Mouse (Mus musculus) CH12.LX (cell line): Measurements from ENCODE around the gene Usb1. TPM values are rescaled to one million over a fixed set of nuclear protein-coding genes. Genes with fewer than 3 reads are reported as not detected.

ENCODE experiments used
- DNase-seq: peaks from one replicate; pipeline ENCODE4 v3.0.0-alpha.2; 2013; ENCODE audit errors: extremely low read depth
- H3K27ac ChIP-seq: 2 replicates; pipeline ENCODE4 v1.5.1; 2012; ENCODE audit warnings: low read depth, mild to moderate bottlenecking, control low read depth, moderate library complexity; ENCODE audit not compliant: insufficient read depth
- H3K27me3 ChIP-seq: replicated peaks from 2 replicates; pipeline ENCODE3; 2012; ENCODE audit warnings: inconsistent platforms
- H3K36me3 ChIP-seq, 2 experiments: replicated peaks in 1 of 2; 2 replicates each; pipeline versions ENCODE3 to v1.6.1; 2012; ENCODE audit warnings: inconsistent platforms in 1 of 2, low read length in 1 of 2, mild to moderate bottlenecking in 1 of 2, mixed read lengths in 1 of 2, moderate library complexity in 1 of 2; ENCODE audit not compliant: control insufficient read depth in 1 of 2, insufficient read depth in 1 of 2
- H3K4me1 ChIP-seq, 2 experiments: 2 replicates each; pipeline ENCODE4 v1.6.1; 2012; ENCODE audit warnings: inconsistent platforms in 1 of 2, moderate library complexity in 1 of 2; ENCODE audit not compliant: insufficient read depth in 2 of 2, control insufficient read depth in 1 of 2
- H3K4me2 ChIP-seq: 2 replicates; pipeline ENCODE4 v1.6.1; 2012; ENCODE audit warnings: low read depth, mild to moderate bottlenecking, control low read depth; ENCODE audit not compliant: poor library complexity, insufficient read depth, severe bottlenecking
- H3K4me3 ChIP-seq, 3 experiments: fragments of 150-350 bp in 1 of 3; sonication (generic) in 1 of 3; replicated peaks in 1 of 3; 2 replicates each; pipeline versions ENCODE3 to v1.5.1; 2011 to 2012; ENCODE audit warnings: low read depth in 2 of 3, low read length in 2 of 3, mild to moderate bottlenecking in 2 of 3, moderate library complexity in 2 of 3, control low read depth in 1 of 3, improper control_type of control experiment in 1 of 3, inconsistent platforms in 1 of 3, mixed read lengths in 1 of 3; ENCODE audit not compliant: poor library complexity in 1 of 3
- H3K79me2 ChIP-seq: replicated peaks from 2 replicates; pipeline ENCODE4 v1.6.1; 2012; ENCODE audit warnings: mild to moderate bottlenecking, moderate library complexity; ENCODE audit not compliant: control insufficient read depth, poor library complexity, insufficient read depth, severe bottlenecking; ENCODE audit errors: extremely low read depth
- H3K9ac ChIP-seq: 2 replicates; pipeline ENCODE4 v1.6.1; 2012; ENCODE audit warnings: low read depth, mild to moderate bottlenecking, control low read depth, moderate library complexity; ENCODE audit not compliant: insufficient read depth
- H3K9me3 ChIP-seq: replicated peaks from 2 replicates; pipeline ENCODE3; 2012; ENCODE audit warnings: low read length, inconsistent platforms, mixed read lengths
- BHLHE40 ChIP-seq: IDR thresholded peaks from 2 replicates; pipeline ENCODE4 v1.6.1; 2011; ENCODE audit warnings: mild to moderate bottlenecking, low read depth, low read length, improper control_type of control experiment
- CTCF ChIP-seq, 2 experiments: IDR thresholded peaks in 1 of 2; conservative IDR thresholded peaks in 1 of 2; 2 replicates each; pipeline ENCODE4 v1.5.1; 2011 to 2012; ENCODE audit warnings: low read depth in 2 of 2, low read length in 2 of 2, improper control_type of control experiment in 1 of 2, inconsistent platforms in 1 of 2, mild to moderate bottlenecking in 1 of 2, moderate library complexity in 1 of 2
- E2F4 ChIP-seq: IDR thresholded peaks from 2 replicates; pipeline ENCODE4 v1.6.1; 2011; ENCODE audit warnings: low read depth, low read length, improper control_type of control experiment; ENCODE audit not compliant: insufficient replicate concordance
- ELF1 ChIP-seq: IDR thresholded peaks from 2 replicates; pipeline ENCODE4 v1.6.1; 2014; ENCODE audit warnings: low read depth, mild to moderate bottlenecking, inconsistent platforms, low read length, improper control_type of control experiment
- ETS1 ChIP-seq: conservative IDR thresholded peaks from 2 replicates; pipeline ENCODE4 v1.6.1; 2012; ENCODE audit warnings: low read depth, mild to moderate bottlenecking, inconsistent platforms, low read length, improper control_type of control experiment, moderate library complexity
- HCFC1 ChIP-seq: IDR thresholded peaks from 2 replicates; pipeline ENCODE4 v1.6.1; 2012; ENCODE audit warnings: low read depth, mild to moderate bottlenecking, inconsistent platforms, low read length, improper control_type of control experiment
- JUND ChIP-seq: conservative IDR thresholded peaks from 2 replicates; pipeline ENCODE4 v1.6.1; 2011; ENCODE audit warnings: low read depth, low read length, improper control_type of control experiment
- MAZ ChIP-seq: IDR thresholded peaks from 2 replicates; pipeline ENCODE4 v1.6.1; 2012; ENCODE audit warnings: low read depth, mild to moderate bottlenecking, inconsistent platforms, low read length, improper control_type of control experiment, moderate library complexity
- MEF2A ChIP-seq: IDR thresholded peaks from 2 replicates; pipeline ENCODE4 v1.6.1; 2014; ENCODE audit warnings: low read depth, mild to moderate bottlenecking, inconsistent platforms, low read length, improper control_type of control experiment, borderline replicate concordance
- MXI1 ChIP-seq: IDR thresholded peaks from 2 replicates; pipeline ENCODE4 v1.6.1; 2011; ENCODE audit warnings: mild to moderate bottlenecking, low read depth, low read length, improper control_type of control experiment
- NELFE ChIP-seq: IDR thresholded peaks from 2 replicates; pipeline ENCODE4 v1.6.1; 2011; ENCODE audit warnings: low read depth, low read length, improper control_type of control experiment
- PAX5 ChIP-seq: IDR thresholded peaks from 2 replicates; pipeline ENCODE4 v1.6.1; 2012; ENCODE audit warnings: low read length, inconsistent platforms, mixed read lengths
- RAD21 ChIP-seq: IDR thresholded peaks from 2 replicates; pipeline ENCODE4 v1.6.1; 2011; ENCODE audit warnings: low read depth, mild to moderate bottlenecking, low read length, improper control_type of control experiment, moderate library complexity
- SIN3A ChIP-seq: IDR thresholded peaks from 2 replicates; pipeline ENCODE4 v1.6.1; 2012; ENCODE audit warnings: low read length, improper control_type of control experiment, inconsistent platforms
- TCF12 ChIP-seq: IDR thresholded peaks from 2 replicates; pipeline ENCODE4 v1.6.1; 2014; ENCODE audit warnings: low read depth, mild to moderate bottlenecking, inconsistent platforms, low read length, improper control_type of control experiment
- USF1 ChIP-seq: IDR thresholded peaks from 2 replicates; pipeline ENCODE4 v1.6.1; 2014; ENCODE audit warnings: low read depth, mild to moderate bottlenecking, inconsistent platforms, low read length, improper control_type of control experiment
- USF2 ChIP-seq: conservative IDR thresholded peaks from 2 replicates; pipeline ENCODE4 v1.6.1; 2011; ENCODE audit warnings: low read depth, low read length, improper control_type of control experiment
- ZC3H11A ChIP-seq: IDR thresholded peaks from 2 replicates; pipeline ENCODE4 v1.6.1; 2012; ENCODE audit warnings: low read depth, mild to moderate bottlenecking, inconsistent platforms, low read length, improper control_type of control experiment
- ZMIZ1 ChIP-seq: IDR thresholded peaks from 2 replicates; pipeline ENCODE4 v1.6.1; 2012; ENCODE audit warnings: low read depth, mild to moderate bottlenecking, inconsistent platforms, low read length, improper control_type of control experiment
- ZNF384 ChIP-seq: IDR thresholded peaks from 2 replicates; pipeline ENCODE4 v1.6.1; 2012; ENCODE audit warnings: low read depth, low read length, improper control_type of control experiment, inconsistent platforms
- dilution Hi-C: fragments of 300-500 bp; cut with MboI; formaldehyde crosslinking; loops from 2 replicates; pipeline ENCODE4 v1.14.3; 2020; ENCODE audit warnings: low sequenced_read_pairs; ENCODE audit not compliant: extremely low pct_unique_long_range_greater_than_20kb, extremely low pct_ligation_motif_present
- in situ Hi-C: fragments of 300-500 bp; cut with MboI; formaldehyde crosslinking; loops from 3 replicates; pipeline ENCODE4 v1.14.3; 2019; ENCODE audit warnings: low sequenced_read_pairs, low pct_ligation_motif_present, low pct_unique_long_range_greater_than_20kb, mixed read lengths
- polyA plus RNA-seq: library from polyadenylated mRNA; unstranded; fragments of >175 nt; gene quantifications from 2 replicates; pipeline ENCODE4 v1.2.1, GENCODE M21; 2012; ENCODE audit warnings: low read depth; ENCODE audit not compliant: insufficient read length
- total RNA-seq, 2 experiments: library from RNA; depleted of rRNA; stranded (reverse); fragments of 300-350 nt in 1 of 2; fragments of >200 nt in 1 of 2; gene quantifications; 2 replicates each; pipeline ENCODE4 v1.2.3; 2012 to 2014

Usb1 gene
- total and polyA plus RNA-seq, 3 experiments = 15.2 to 25.0 (median 16.4) TPM

- TF ChIP-seq USF1 (no peak), ZNF384 (no peak), MEF2A (no peak), ZMIZ1 (no peak), HCFC1 (no peak), ZC3H11A (no peak), BHLHE40 (no peak), MXI1 (no peak), MAZ (no peak), NELFE (no peak), PAX5 (no peak), JUND (no peak)
- H3K4me2 ChIP-seq = no peak within 1 kb of the TSS
- no peaks in the 10 kb centered on the region for H3K9me3 ChIP-seq
- dilution Hi-C loops (no loop called here), in situ Hi-C loops (no loop called here)
- peaks cover 38% of the 10 kb centered on the region for H3K27me3 ChIP-seq
- no peak for DNase-seq
- H3K4me3 ChIP-seq = no peak within 1 kb of the TSS
- H3K9ac ChIP-seq = no peak within 1 kb of the TSS
- no peaks in the 10 kb centered on the region for H3K36me3 ChIP-seq
- H3K27ac ChIP-seq = no peak within 1 kb of the TSS
- no peaks in the 10 kb centered on the region for H3K79me2 ChIP-seq
- H3K4me1 ChIP-seq = no peaks in the 10 kb centered on the region
These were observed 21.6 kb upstream of the Usb1 start, which contains the start of gene Tepp for GRCm38 (mm10) chr8:95310342-95310970. Tepp (plus strand) TSS chr8:95310566.

GRCm38 (mm10) chr8:95312836-95313235, 19.2 kb upstream of the Usb1 start:
- in situ Hi-C loops = no loop called here
- Histone ChIP-seq H3K4me3 (no peak overlapping the region), H3K4me1 (no peaks in the 10 kb centered on the region), H3K9ac (no peak overlapping the region), H3K27me3 (peaks cover 18% of the 10 kb centered on the region), H3K36me3 (no peaks in the 10 kb centered on the region), H3K9me3 (no peaks in the 10 kb centered on the region), H3K4me2 (no peak overlapping the region), H3K79me2 (no peaks in the 10 kb centered on the region), H3K27ac (no peak overlapping the region)
- no peak for DNase-seq
- TF ChIP-seq ELF1 (no peak), ETS1 (no peak), MXI1 (no peak), TCF12 (no peak), E2F4 (no peak), RAD21 (peak; percentile 34), SIN3A (no peak), CTCF (conservative IDR thresholded peaks at IDR 0.05 in 1 of 2, IDR thresholded peaks at IDR 0.05 in 1 of 2; ENCODE audit: low read depth in 2 of 2, low read length in 2 of 2) (peak in 1 of 2 experiments; percentile 50; a peak in 2 of 4 replicates), USF2 (no peak)
- dilution Hi-C loops = no loop called here
